Mouse (Mus musculus) neutrophil, adult 5-6 weeks (primary cell): Measurements from ENCODE around the gene St5. TPM values are rescaled to one million over a fixed set of nuclear protein-coding genes. Genes with fewer than 3 reads are reported as not detected.

ENCODE experiments used
- ATAC-seq: fragments of 151-379, 151-347 bp; 2 replicates; pipeline ENCODE4 v1.8.0; 2017; ENCODE audit warnings: mild to moderate bottlenecking, moderate TSS enrichment; ENCODE audit not compliant: insufficient number of reproducible peaks, poor library complexity, low FRiP score, severe bottlenecking; ENCODE audit errors: extremely low read depth
- total RNA-seq: library from RNA; stranded (forward); fragments of 200-1000 nt; gene quantifications from 2 replicates; pipeline ENCODE4 v1.2.3, GENCODE M21; 2017

St5 gene
- total RNA-seq, 1 experiment from 2014 or later: not detected

- no peak for ATAC-seq
These were observed 115.3 kb downstream of the St5 start for GRCm38 (mm10) chr7:109588145-109588544.

GRCm38 (mm10) chr7:109584467-109584866 is 118.9 kb downstream of the St5 start:
- no peak for ATAC-seq

- no peak for ATAC-seq
These were observed 122.9 kb downstream of the St5 start for GRCm38 (mm10) chr7:109580489-109580888.

- no peak for ATAC-seq
These were observed 123.7 kb downstream of the St5 start for GRCm38 (mm10) chr7:109579585-109580307.

GRCm38 (mm10) chr7:109578880-109579584 is 124.4 kb downstream of the St5 start:
- no peak for ATAC-seq

GRCm38 (mm10) chr7:109576321-109577314 is 126.8 kb downstream of the St5 start:
- no peak for ATAC-seq

GRCm38 (mm10) chr7:109574166-109574565 is 129.2 kb downstream of the St5 start:
- no peak for ATAC-seq

- ATAC-seq: no peak
These were observed 135.0 kb downstream of the St5 start for GRCm38 (mm10) chr7:109568391-109568892.

GRCm38 (mm10) chr7:109566841-109567768 is 136.3 kb downstream of the St5 start:
- no peak for ATAC-seq

- ATAC-seq: no peak
These were observed 137.1 kb downstream of the St5 start for GRCm38 (mm10) chr7:109566327-109566726.

GRCm38 (mm10) chr7:109563775-109564362 is 139.5 kb downstream of the St5 start:
- ATAC-seq: no peak

GRCm38 (mm10) chr7:109562676-109563075 is 140.7 kb downstream of the St5 start:
- no peak for ATAC-seq

- ATAC-seq: peak; percentile 13; the same call in 1 of the 2 replicates
These were observed 141.2 kb downstream of the St5 start for GRCm38 (mm10) chr7:109562154-109562599.

GRCm38 (mm10) chr7:109561466-109562153 is 141.8 kb downstream of the St5 start:
- ATAC-seq: no peak

GRCm38 (mm10) chr7:109559536-109559935 is 143.9 kb downstream of the St5 start:
- no peak for ATAC-seq

- no peak for ATAC-seq
These were observed 156.7 kb downstream of the St5 start for GRCm38 (mm10) chr7:109546726-109547125.

- no peak for ATAC-seq
These were observed 157.2 kb downstream of the St5 start for GRCm38 (mm10) chr7:109546186-109546585.
